Mouse (Mus musculus) thymus, adult 2 months (tissue): ENCODE measurements around the gene Carns1.

Source experiments
- CTCF ChIP-seq: fragments of 200-500 bp; IDR thresholded peaks from 2 replicates; pipeline ENCODE4 v1.5.1; 2012; ENCODE audit warnings: mild to moderate bottlenecking, control low read depth, low read length, moderate library complexity, borderline replicate concordance; ENCODE audit not compliant: control insufficient read depth, poor library complexity, insufficient read depth; ENCODE audit errors: extremely low read depth
- POLR2A ChIP-seq: fragments of 200-500 bp; IDR thresholded peaks from 2 replicates; pipeline ENCODE4 v1.6.1; 2012; ENCODE audit warnings: mild to moderate bottlenecking, low read length, control low read depth, moderate library complexity; ENCODE audit not compliant: control insufficient read depth, poor library complexity, insufficient read depth; ENCODE audit errors: extremely low read depth

DNA sequence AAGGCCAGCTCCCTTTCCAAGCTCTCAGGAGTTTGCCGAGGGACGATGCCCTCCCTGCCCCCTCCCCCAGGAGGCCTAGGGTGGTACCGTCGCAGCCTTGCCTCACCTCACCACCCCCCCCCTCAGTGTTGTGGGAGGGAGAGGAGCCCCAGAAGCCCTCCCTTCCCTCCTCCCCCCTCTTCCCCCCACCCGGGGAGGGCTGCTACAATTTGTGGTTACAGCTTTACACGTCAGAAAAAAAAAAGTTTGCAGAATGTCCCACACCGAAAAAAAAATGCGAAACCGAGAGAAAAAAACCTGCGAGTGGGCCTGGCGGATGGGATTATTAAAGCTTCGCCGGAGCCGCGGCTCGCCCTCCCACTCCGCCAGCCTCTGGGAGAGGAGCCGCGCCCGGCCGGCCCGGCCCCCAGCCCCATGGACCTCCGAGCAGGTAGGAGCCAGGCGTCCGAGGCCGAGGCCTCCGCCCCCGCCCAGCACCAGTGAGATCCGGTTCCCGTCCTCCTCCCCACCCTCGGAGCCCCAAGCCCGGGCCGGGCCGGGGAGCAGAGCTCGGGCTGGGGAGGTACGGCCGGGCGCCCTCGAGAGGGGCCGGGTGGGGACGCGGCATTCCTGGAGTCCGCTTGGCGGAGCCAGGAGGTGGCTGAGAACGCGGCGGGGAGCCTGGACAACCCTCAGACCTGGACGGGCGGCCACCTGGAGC is 38.9 kb upstream of the Carns1 start, which contains the start of the genes Clcf1 and AC109138.7:
- TF ChIP-seq CTCF (no peak), POLR2A (no peak)
